Mouse (Mus musculus): ENCODE results near the gene Atg4b. TPM values are rescaled to one million over a fixed set of nuclear protein-coding genes. Genes with fewer than 3 reads are reported as not detected.

Atg4b gene
- polyA plus RNA-seq, 1 experiment from 2014 or later, result 80.1 TPM

DNA sequence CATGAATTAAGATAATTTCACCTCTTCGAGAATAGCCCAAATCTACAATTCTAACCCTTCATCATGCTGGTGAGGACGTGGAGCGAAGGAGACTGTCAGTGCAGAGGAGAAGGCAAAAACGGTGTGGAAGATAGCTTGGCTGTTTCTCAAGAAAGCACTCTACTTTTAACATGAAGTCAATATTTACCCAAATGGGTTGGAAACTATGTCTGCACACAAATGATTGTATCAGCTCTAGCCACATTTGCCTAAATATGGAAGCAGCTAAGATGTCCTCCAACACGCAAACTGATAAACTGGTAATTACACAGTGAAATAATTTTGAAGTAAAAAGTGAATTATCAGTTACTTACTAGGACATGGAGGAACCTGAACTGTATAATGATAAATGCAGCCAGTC is 51.5 kb downstream of the Atg4b start:
- Histone ChIP-seq H3K9me3 (replicated peaks) (no peaks in the 10 kb centered on the region), H3K27ac (replicated peaks) (peak overlapping the region; percentile 99; the same call in 1 of the 2 replicates), H3K36me3 (peaks cover 30% of the 10 kb centered on the region), H3K27me3 (replicated peaks) (no peaks in the 10 kb centered on the region), H3K4me3 (replicated peaks) (peak overlapping the region; percentile 91), H3K4me1 (peaks cover 42% of the 10 kb centered on the region), H3K4me2 (peak overlapping the region; percentile 96), H3K9ac (replicated peaks) (no peak overlapping the region)
- 86% methylated on average over 5 of the region's 5 CpGs for WGBS
- no peak for ATAC-seq (ENCODE audit: low FRiP score)

DNA sequence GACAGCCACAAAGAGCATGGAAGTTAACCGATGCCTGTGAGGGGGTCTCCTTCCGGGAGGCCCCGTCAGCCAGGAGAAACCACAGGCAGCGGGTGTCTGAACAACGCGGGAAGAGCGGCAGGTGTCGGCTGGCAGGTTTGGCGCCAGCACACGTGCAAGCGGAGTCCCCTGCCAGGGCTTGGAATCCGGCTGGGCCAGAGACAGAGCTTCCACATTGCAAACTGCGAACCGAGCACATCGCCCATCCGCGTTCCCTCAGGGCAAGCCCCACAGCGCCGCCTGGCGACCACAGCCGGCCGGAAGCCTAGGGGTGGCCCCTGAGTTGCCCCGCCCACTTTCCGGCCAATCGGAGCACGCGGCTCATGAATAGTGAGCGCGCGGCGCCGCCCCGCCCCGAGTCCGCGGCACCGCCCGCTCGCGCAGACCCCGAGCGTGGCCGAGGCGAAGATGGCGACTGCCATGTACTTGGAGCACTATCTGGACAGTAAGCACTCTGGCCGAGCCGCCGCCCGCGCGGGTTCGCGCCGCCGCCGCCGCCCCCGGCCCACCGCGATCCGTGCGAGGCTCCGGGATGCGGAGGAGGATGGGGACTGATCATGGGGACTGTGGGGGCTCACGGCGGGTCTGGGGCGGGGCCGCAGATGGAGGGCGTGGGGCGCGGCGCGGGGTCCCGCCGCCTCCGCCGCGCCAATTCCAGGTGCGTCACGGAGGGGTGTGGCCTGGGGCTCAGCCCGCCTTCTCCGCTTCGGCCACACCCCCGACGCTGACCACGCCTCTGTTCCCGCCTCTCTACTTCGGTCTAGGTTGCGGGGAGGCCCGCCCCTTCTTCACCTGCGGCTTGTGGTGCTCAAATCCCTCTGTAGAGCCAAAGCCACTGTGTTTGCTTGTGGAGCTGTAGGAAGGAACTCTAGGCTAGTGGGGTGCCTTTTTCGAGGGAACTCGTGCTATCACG is 52.5 kb downstream of the Atg4b start, which contains the start of gene Ing5:
Gene Ing5, plus strand, starts transcription at position 410 of the 952 bp plus-strand sequence.
- Histone ChIP-seq H3K4me3 (replicated peaks) (peak within 1 kb of the TSS; percentile 91), H3K27me3 (replicated peaks) (no peaks in the 10 kb centered on the region), H3K4me1 (peaks cover 42% of the 10 kb centered on the region), H3K9ac (replicated peaks) (peak within 1 kb of the TSS; percentile 94), H3K9me3 (replicated peaks) (no peaks in the 10 kb centered on the region), H3K4me2 (peak within 1 kb of the TSS; percentile 96), H3K36me3 (peaks cover 30% of the 10 kb centered on the region), H3K27ac (replicated peaks) (peak within 1 kb of the TSS; percentile 99)
- peak; percentile 96 for ATAC-seq (ENCODE audit: low FRiP score)
- under 1% methylated on average over 71 of the region's 94 CpGs for WGBS

DNA sequence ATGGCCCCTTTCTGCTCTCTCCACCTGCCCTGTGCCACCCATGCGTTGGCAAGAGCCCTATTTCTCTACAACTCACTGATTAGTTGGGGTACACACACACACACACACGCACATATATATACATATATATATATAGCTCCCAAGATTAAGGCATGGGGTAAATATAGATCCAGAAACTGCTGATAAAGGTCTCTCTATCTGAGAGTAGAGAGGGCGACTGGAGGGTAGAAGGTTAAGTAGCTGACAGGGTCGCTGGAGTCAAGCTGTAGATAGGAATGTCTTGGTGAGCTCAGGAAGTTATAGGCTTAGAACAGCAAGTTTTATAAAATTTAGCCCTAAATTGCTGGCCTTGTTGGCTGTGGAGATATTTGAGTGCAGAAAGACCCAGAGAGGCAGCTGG is 53.5 kb downstream of the Atg4b start:
- no peak for ATAC-seq (ENCODE audit: low FRiP score)
- H3K4me1 ChIP-seq, result peaks cover 42% of the 10 kb centered on the region
- H3K4me2 ChIP-seq, result peak overlapping the region; percentile 96

DNA sequence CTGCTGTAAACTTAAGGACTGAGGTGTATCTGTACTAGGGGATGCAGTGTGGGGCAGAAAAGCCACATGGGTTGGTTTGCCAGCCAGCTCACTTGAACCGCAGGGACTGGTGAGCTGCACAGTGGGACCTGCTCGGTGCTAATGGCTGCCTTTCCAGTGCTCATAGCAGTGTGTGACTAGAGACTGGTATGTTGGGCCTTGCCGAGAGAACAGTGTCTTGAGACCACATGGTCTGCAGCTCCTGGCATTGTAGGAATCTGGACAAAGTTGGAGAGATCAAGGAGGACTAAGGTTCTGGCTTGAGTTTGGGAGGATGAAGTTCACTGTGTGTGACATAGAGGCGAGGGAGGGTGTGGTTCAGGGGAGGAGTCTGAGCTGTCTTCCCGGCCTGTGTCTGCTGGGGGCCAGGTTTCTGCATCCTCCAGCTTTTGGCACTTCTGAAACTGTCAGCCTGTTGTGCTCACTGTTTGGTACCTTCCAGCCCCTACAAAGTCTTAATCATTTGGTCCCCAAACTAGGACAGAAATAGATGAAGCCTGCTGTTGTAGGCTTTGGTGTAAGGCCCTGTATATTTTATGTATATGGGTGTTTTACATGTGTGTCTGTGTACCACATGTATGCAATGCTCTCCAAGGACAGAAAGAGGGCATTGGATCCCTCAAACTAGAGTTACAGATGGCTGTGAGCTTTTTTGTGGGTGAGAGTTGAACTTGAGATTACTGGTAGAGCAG is 54.1 kb downstream of the Atg4b start:
- peaks cover 28% of the 10 kb centered on the region for H3K36me3 ChIP-seq
- no peak overlapping the region for H3K4me3 ChIP-seq (replicated peaks)
- H3K4me2 ChIP-seq, result peak overlapping the region; percentile 96; the same call in 1 of the 2 replicates
- peaks cover 42% of the 10 kb centered on the region for H3K4me1 ChIP-seq
- H3K9ac ChIP-seq (replicated peaks), result no peak overlapping the region
- 85% methylated on average over 5 of the region's 5 CpGs for WGBS
- H3K27me3 ChIP-seq (replicated peaks), result no peaks in the 10 kb centered on the region
- H3K27ac ChIP-seq (replicated peaks), result no peak overlapping the region
- H3K9me3 ChIP-seq (replicated peaks), result no peaks in the 10 kb centered on the region
- no peak for ATAC-seq (ENCODE audit: low FRiP score)

More for the DNA sequence above, 53.5 kb downstream of the Atg4b start:
- peaks cover 25% of the 10 kb centered on the region for H3K36me3 ChIP-seq
- WGBS, result 68% methylated on average over 4 of the region's 4 CpGs
- peak overlapping the region; percentile 91 for H3K4me3 ChIP-seq (replicated peaks)
- H3K27ac ChIP-seq (replicated peaks), result peak overlapping the region; percentile 99
- no peaks in the 10 kb centered on the region for H3K9me3 ChIP-seq (replicated peaks)
- no peaks in the 10 kb centered on the region for H3K27me3 ChIP-seq (replicated peaks)
- peak overlapping the region; percentile 94; the same call in 1 of the 2 replicates for H3K9ac ChIP-seq (replicated peaks)

DNA sequence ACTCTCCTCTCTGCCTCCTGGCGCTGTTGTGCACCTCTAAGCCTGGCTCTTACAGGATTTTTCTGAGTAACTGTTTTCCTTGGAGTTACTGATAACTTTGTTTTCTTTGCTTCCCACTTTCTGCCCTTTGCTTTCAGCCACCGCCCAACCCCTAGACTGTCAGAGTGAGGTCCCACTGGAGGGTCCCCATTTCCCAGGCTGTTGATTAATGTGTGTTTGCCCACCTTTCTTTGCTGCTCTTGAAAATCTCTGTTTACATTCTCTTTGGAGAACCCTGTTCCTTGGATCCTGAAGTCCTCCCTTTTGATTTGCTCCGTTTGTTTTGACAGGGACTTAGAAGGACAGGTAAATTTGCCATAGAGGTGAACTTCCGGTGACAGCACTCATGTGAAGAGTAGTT is 57.6 kb downstream of the Atg4b start:
- Histone ChIP-seq H3K27ac (replicated peaks) (no peak overlapping the region), H3K9me3 (replicated peaks) (no peaks in the 10 kb centered on the region), H3K27me3 (replicated peaks) (no peaks in the 10 kb centered on the region), H3K9ac (replicated peaks) (no peak overlapping the region), H3K36me3 (peaks cover 58% of the 10 kb centered on the region), H3K4me3 (replicated peaks) (no peak overlapping the region), H3K4me1 (peaks cover 18% of the 10 kb centered on the region), H3K4me2 (no peak overlapping the region)
- ATAC-seq (ENCODE audit: low FRiP score), result no peak
- WGBS, result 93% methylated on average over 4 of the region's 4 CpGs

DNA sequence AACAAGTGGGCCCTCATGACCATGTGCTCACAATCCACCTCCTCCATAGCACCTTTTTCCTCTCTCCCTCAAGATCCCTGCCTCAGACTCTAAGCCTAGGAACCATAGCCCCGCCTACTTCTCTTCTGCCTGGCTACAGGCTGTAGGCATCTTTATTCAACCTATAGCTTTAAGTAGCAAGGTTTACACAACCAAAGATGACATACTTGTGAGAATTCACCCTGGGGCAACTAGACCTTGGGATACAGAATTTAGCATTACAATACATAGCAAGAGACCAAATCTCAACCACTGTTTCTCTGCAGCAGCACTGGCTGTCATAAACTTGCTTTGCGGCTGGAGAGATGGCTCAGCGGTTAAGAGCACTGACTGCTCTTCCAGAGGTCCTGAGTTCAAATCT is 58.7 kb downstream of the Atg4b start:
- Histone ChIP-seq H3K9me3 (replicated peaks) (no peaks in the 10 kb centered on the region), H3K9ac (replicated peaks) (no peak overlapping the region), H3K27ac (replicated peaks) (no peak overlapping the region), H3K4me1 (peaks cover 10% of the 10 kb centered on the region), H3K27me3 (replicated peaks) (no peaks in the 10 kb centered on the region), H3K4me2 (no peak overlapping the region), H3K4me3 (replicated peaks) (no peak overlapping the region), H3K36me3 (peaks cover 69% of the 10 kb centered on the region)
- 95% methylated on average over 3 of the region's 3 CpGs for WGBS
- no peak for ATAC-seq (ENCODE audit: low FRiP score)

DNA sequence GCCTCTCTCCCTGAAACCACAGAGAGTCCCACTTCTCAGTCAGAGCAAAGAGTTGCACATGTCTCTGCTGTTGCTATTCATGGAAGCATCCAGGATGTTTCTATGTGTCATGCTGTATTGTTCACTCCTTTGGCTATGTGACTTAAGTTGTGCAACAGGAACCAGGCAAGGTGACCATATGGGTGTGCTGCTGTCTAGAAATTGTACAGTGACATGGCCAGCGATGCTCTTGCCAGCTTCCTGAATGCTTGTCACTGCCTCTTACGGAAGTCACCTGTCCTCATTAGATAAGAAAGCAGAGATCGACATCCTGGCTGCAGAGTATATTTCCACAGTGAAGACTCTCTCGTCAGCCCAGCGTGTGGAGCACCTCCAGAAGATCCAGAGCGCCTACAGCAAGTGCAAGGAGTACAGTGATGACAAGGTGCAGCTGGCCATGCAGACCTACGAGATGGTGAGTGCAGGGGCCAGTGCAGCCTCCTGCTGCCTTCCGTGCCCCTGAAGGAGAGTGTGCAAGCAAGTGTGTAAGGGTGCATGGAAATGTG is 60.3 kb downstream of the Atg4b start:
- ATAC-seq (ENCODE audit: low FRiP score), result no peak
- no peaks in the 10 kb centered on the region for H3K9me3 ChIP-seq (replicated peaks)
- no peak overlapping the region for H3K9ac ChIP-seq (replicated peaks)
- no peak overlapping the region for H3K4me2 ChIP-seq
- no peaks in the 10 kb centered on the region for H3K27me3 ChIP-seq (replicated peaks)
- H3K36me3 ChIP-seq, result peaks cover 83% of the 10 kb centered on the region
- H3K4me1 ChIP-seq, result no peaks in the 10 kb centered on the region
- H3K27ac ChIP-seq (replicated peaks), result no peak overlapping the region
- H3K4me3 ChIP-seq (replicated peaks), result no peak overlapping the region
- WGBS, result 96% methylated on average over 8 of the region's 8 CpGs

DNA sequence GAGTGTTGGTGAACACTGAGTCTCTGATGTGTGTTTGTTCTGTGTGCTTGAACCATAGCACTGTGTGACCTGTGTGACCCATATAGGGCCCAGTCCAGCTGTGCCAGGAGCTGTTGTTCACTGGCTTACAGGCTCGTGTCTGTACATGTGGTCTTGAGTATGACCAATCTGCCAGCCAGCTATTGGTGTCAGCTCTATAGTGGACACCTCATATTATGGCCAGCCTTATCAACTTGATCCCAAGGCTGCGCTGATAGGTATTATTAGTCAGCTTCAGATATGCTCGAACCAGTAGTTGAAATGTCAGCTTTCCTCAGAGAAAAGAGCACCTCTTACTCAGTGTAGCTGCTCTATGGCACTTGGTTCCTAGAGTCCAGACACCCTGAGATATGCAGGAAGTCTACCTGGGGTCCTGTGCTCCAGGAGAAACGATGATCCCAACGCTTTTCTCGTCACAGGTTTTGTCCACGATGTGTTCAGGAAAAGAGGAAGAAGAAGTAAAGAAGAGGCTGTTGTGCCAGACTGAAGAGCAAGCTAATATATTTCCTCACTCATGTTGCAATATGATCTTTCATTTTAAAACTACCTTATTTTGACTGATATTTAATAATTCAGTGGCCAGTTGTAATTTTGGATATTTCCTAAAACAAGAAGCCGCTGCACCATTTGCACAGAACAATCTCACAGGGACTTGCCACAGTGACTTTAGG is 66.7 kb downstream of the Atg4b start:
- no peak for ATAC-seq (ENCODE audit: low FRiP score)
- 93% methylated on average over 8 of the region's 8 CpGs for WGBS
- H3K27me3 ChIP-seq (replicated peaks), result no peaks in the 10 kb centered on the region
- H3K4me3 ChIP-seq (replicated peaks), result no peak overlapping the region
- no peak overlapping the region for H3K27ac ChIP-seq (replicated peaks)
- no peak overlapping the region for H3K4me2 ChIP-seq
- H3K4me1 ChIP-seq, result no peaks in the 10 kb centered on the region
- H3K36me3 ChIP-seq, result peaks cover 86% of the 10 kb centered on the region
- H3K9me3 ChIP-seq (replicated peaks), result no peaks in the 10 kb centered on the region
- no peak overlapping the region for H3K9ac ChIP-seq (replicated peaks)

DNA sequence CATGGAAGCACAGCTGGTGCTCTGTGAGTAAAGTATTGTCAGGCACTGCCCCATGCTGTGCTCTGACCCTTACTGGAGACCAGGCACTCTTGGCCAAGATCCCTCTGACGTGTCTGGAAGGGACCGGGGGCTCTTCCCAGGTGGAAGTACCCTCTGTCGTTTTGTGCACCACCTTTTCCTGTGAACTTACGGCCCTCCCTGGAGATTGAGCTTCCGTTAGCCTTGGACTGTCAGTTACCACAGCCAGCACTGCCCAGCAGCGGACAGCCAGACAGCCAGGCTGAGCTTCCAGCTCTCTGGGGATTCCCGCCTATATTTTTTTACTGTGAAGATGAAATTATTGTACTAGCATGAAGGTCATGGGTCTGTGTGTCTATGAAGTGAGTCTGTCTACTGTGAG is 67.4 kb downstream of the Atg4b start:
- H3K36me3 ChIP-seq, result peaks cover 78% of the 10 kb centered on the region

DNA sequence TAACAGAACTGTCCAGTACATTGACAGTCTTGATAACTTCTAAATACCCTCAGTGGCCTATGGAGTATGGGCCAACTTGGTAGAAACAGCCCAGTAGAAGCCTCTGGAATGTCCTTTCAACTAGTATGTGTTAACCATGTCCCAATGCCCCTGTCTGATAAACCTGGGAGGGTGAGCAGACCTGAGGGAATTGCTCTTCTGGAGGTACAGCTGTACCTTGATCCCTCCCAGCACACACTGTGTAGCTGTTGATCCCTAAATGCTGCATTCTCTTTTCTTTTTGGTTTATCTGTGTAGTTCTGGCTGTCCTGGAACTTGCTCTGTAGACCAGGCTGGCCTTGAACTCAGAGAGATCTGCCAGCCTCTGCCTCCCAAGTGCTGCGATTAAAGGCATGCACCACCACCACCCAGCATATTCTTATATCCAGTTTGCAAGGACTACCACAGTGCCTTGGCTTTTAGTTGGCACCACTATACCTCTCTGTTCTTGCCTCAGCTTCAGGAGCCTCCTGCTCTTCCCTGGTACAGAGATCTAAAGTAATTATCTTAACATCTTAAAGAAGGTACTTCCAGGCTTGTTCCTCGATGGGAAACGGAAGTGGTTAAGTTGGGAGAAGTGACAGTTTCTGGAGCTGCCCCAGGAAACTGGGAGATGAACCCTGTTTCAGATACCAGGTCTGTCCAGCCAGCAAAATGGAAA is 72.6 kb downstream of the Atg4b start:
- H3K4me2 ChIP-seq, result peak overlapping the region; percentile 83

More for the DNA sequence above, 67.4 kb downstream of the Atg4b start:
- H3K4me3 ChIP-seq (replicated peaks), result no peak overlapping the region
- no peaks in the 10 kb centered on the region for H3K4me1 ChIP-seq
- H3K27me3 ChIP-seq (replicated peaks), result no peaks in the 10 kb centered on the region
- H3K27ac ChIP-seq (replicated peaks), result no peak overlapping the region
- no peak overlapping the region for H3K4me2 ChIP-seq
- H3K9ac ChIP-seq (replicated peaks), result no peak overlapping the region
- no peaks in the 10 kb centered on the region for H3K9me3 ChIP-seq (replicated peaks)
- ATAC-seq (ENCODE audit: low FRiP score), result no peak
- 83% methylated on average over 7 of the region's 7 CpGs for whole genome bisulfite sequencing

More for the DNA sequence above, 72.6 kb downstream of the Atg4b start:
- peaks cover 19% of the 10 kb centered on the region for H3K4me1 ChIP-seq
- H3K4me3 ChIP-seq (replicated peaks), result no peak overlapping the region
- H3K27ac ChIP-seq (replicated peaks), result peak overlapping the region; percentile 99; the same call in 1 of the 2 replicates
- H3K27me3 ChIP-seq (replicated peaks), result no peaks in the 10 kb centered on the region
- no peaks in the 10 kb centered on the region for H3K9me3 ChIP-seq (replicated peaks)
- ATAC-seq (ENCODE audit: low FRiP score), result no peak
- H3K36me3 ChIP-seq, result peaks cover 28% of the 10 kb centered on the region
- WGBS, result 89% methylated on average over 3 of the region's 3 CpGs
- H3K9ac ChIP-seq (replicated peaks), result no peak overlapping the region
